In the genomic region with DNA sequence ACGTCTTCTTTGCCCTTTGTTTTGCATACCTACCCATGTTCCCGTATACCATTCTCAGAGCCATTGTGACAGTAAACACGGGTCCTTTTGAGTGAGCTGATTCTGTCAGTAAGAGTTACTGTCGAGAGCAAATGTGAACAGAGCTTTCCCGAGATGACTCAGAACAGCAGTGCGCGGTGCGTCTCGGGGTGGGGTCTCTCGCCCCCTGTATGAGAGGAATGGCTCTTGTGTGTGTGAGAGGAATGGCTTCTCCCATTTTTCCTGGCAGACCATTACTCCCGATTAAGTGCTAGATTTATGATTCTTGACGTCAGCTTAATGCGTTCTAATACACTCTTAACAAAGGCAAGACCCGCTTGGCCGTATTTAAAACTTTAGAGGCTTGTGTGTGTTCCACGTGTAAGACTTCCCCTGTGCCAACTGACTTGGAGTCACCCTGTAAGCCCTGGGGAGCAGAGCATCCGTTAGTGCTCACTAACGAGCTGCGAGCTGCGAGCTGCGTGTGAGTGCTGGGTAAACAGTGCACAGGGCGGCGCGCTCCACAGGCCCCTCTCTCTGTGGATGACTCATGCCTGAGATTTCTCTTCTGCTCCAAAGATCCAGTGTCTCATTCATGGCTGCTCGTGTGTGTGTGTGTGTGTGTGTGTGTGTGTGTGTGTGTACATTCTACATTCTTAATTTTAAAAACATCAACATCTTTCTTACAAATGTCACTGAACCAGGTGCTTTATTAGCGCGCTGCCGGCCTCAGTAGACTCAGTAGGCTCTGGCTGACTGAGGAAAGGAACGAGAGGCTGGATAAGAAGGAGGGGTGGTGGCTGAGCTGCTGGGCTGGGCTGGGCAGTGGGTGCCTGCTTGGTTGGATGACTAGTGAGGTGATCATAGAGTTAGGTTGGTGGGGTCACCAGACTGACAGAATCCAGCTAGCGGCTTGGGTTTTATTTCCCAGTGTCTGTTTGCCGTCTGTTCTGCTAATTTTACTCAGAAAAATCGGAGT, we compare ENCODE assay signal across 9 mouse cellular contexts. TPM values are rescaled to one million over a fixed set of nuclear protein-coding genes. Genes with fewer than 3 reads are reported as not detected.
A peak's percentile ranks its signal among the peaks of the same experiment; 100 is the strongest.
DNase-seq lines count a peak whose midpoint lies in the region; ATAC-seq and TF ChIP-seq lines count a peak whose summit lies in the region.
"Had no signal": no experiment of that assay in that cellular context is flagged by ENCODE, and none has a peak within 500 bp of the region (broad histone marks: within the 10 kb centered on the region; RNA-seq: fewer than 3 reads in every experiment).

No protein-coding gene starts in this region.

- 0 out of 2 replicates have a peak overlapping the region, but pooled peaks have one; percentile 15 for H3K27ac ChIP-seq in forebrain, embryonic 13.5 days
- H3K27ac ChIP-seq in forebrain, embryonic 15.5 days (replicated peaks) = no peak overlapping the region
- H3K27ac ChIP-seq in midbrain, embryonic 11.5 days (ENCODE audit: low read depth, low read length) = no peak overlapping the region
- H3K27ac ChIP-seq in midbrain, embryonic 15.5 days = no peak overlapping the region
- peak overlapping the region; percentile 34; the same call in 1 of the 2 replicates for H3K27ac ChIP-seq in intestine, embryonic 16.5 days (ENCODE audit: low read length)
- H3K27ac ChIP-seq in olfactory bulb, adult 2 months (ENCODE audit: insufficient read depth, low read depth, low read length) = peak overlapping the region; percentile 64
- H3K27ac ChIP-seq in thymus, adult 2 months (ENCODE audit: control insufficient read depth, insufficient read depth, low read length) = no peak overlapping the region
- H3K27ac ChIP-seq: embryonic facial prominence, embryonic 12.5 days had no signal

- 63% methylated on average over 32 of the region's 32 CpGs for WGBS in forebrain, embryonic 13.5 days
- WGBS in forebrain, embryonic 15.5 days = 53% methylated on average over 32 of the region's 32 CpGs
- 77% methylated on average over 32 of the region's 32 CpGs for WGBS in midbrain, embryonic 11.5 days
- WGBS in midbrain, embryonic 15.5 days = 66% methylated on average over 32 of the region's 32 CpGs
- WGBS in intestine, embryonic 16.5 days = 29% methylated on average over 32 of the region's 32 CpGs
- WGBS in olfactory bulb, adult 2 months = 39% methylated on average over 32 of the region's 32 CpGs
- WGBS in thymus, adult 2 months = 80% methylated on average over 32 of the region's 32 CpGs

- H3K4me3 ChIP-seq in forebrain, embryonic 13.5 days = no peak overlapping the region
- no peak overlapping the region for H3K4me3 ChIP-seq in forebrain, embryonic 15.5 days
- H3K4me3 ChIP-seq in midbrain, embryonic 11.5 days (ENCODE audit: low read depth, low read length) = no peak overlapping the region
- no peak overlapping the region for H3K4me3 ChIP-seq in midbrain, embryonic 15.5 days
- no peak overlapping the region for H3K4me3 ChIP-seq in intestine, embryonic 16.5 days (ENCODE audit: low read length)
- H3K4me3 ChIP-seq in olfactory bulb, adult 2 months (ENCODE audit: insufficient read depth, low read depth, low read length) = no peak overlapping the region
- no peak overlapping the region for H3K4me3 ChIP-seq in thymus, adult 2 months (ENCODE audit: control insufficient read depth, insufficient read depth, low read length)
- H3K4me3 ChIP-seq: embryonic facial prominence, embryonic 12.5 days had no signal

- H3K36me3 ChIP-seq in forebrain, embryonic 13.5 days (ENCODE audit: poor library complexity, severe bottlenecking) = no peaks in the 10 kb centered on the region
- no peaks in the 10 kb centered on the region for H3K36me3 ChIP-seq in forebrain, embryonic 15.5 days
- no peaks in the 10 kb centered on the region for H3K36me3 ChIP-seq in midbrain, embryonic 11.5 days (ENCODE audit: control insufficient read depth, insufficient read depth, low read length)
- H3K36me3 ChIP-seq in midbrain, embryonic 15.5 days (replicated peaks) = no peaks in the 10 kb centered on the region
- no peaks in the 10 kb centered on the region for H3K36me3 ChIP-seq in intestine, embryonic 16.5 days (ENCODE audit: control insufficient read depth, insufficient read depth, low read length)
- H3K36me3 ChIP-seq in thymus, adult 2 months (ENCODE audit: control insufficient read depth, insufficient read depth, low read length) = no peaks in the 10 kb centered on the region
- H3K36me3 ChIP-seq: embryonic facial prominence, embryonic 12.5 days had no signal

- TF ChIP-seq CTCF in olfactory bulb, adult 2 months (IDR thresholded peaks at IDR 0.05; ENCODE audit: insufficient read depth, low read depth, low read length) = no peak
- no peak for TF ChIP-seq CTCF in thymus, adult 2 months (IDR thresholded peaks at IDR 0.05; ENCODE audit: borderline replicate concordance, control insufficient read depth, extremely low read depth, insufficient read depth, low read length, poor library complexity)

- peaks cover 19% of the 10 kb centered on the region for H3K4me1 ChIP-seq in forebrain, embryonic 13.5 days
- H3K4me1 ChIP-seq in forebrain, embryonic 15.5 days = 0 out of 2 replicates have a peak, but pooled peaks cover 6% of the 10 kb centered on the region
- H3K4me1 ChIP-seq in midbrain, embryonic 11.5 days (ENCODE audit: control insufficient read depth, insufficient read depth, low read length) = no peaks in the 10 kb centered on the region; the same call in 1 of the 2 replicates
- H3K4me1 ChIP-seq in midbrain, embryonic 15.5 days = no peaks in the 10 kb centered on the region; the same call in 1 of the 2 replicates
- peaks cover 18% of the 10 kb centered on the region for H3K4me1 ChIP-seq in intestine, embryonic 16.5 days (ENCODE audit: control insufficient read depth, insufficient read depth, low read length)
- H3K4me1 ChIP-seq in olfactory bulb, adult 2 months (ENCODE audit: control insufficient read depth, insufficient read depth, low read length) = peaks cover 38% of the 10 kb centered on the region
- H3K4me1 ChIP-seq in thymus, adult 2 months (replicated peaks; ENCODE audit: control insufficient read depth, insufficient read depth, low read length) = no peaks in the 10 kb centered on the region

- no peaks in the 10 kb centered on the region for H3K9me3 ChIP-seq in forebrain, embryonic 13.5 days (replicated peaks)
- no peaks in the 10 kb centered on the region for H3K9me3 ChIP-seq in forebrain, embryonic 15.5 days
- H3K9me3 ChIP-seq in midbrain, embryonic 11.5 days (ENCODE audit: control insufficient read depth, low read length) = no peaks in the 10 kb centered on the region
- no peaks in the 10 kb centered on the region for H3K9me3 ChIP-seq in midbrain, embryonic 15.5 days
- H3K9me3 ChIP-seq in intestine, embryonic 16.5 days (ENCODE audit: control insufficient read depth, low read length) = no peaks in the 10 kb centered on the region
- H3K9me3 ChIP-seq: embryonic facial prominence, embryonic 12.5 days had no signal

- H3K27me3 ChIP-seq in forebrain, embryonic 13.5 days = no peaks in the 10 kb centered on the region
- H3K27me3 ChIP-seq in forebrain, embryonic 15.5 days = no peaks in the 10 kb centered on the region
- no peaks in the 10 kb centered on the region for H3K27me3 ChIP-seq in midbrain, embryonic 11.5 days (ENCODE audit: control insufficient read depth, insufficient read depth, low read length)
- H3K27me3 ChIP-seq in midbrain, embryonic 15.5 days (replicated peaks) = no peaks in the 10 kb centered on the region
- no peaks in the 10 kb centered on the region for H3K27me3 ChIP-seq in intestine, embryonic 16.5 days (replicated peaks; ENCODE audit: control insufficient read depth, insufficient read depth, low read length)
- no peaks in the 10 kb centered on the region for H3K27me3 ChIP-seq in thymus, adult 2 months (ENCODE audit: control insufficient read depth, insufficient read depth, low read length)
- H3K27me3 ChIP-seq: embryonic facial prominence, embryonic 12.5 days had no signal

- TF ChIP-seq POLR2A in olfactory bulb, adult 2 months (IDR thresholded peaks at IDR 0.05; ENCODE audit: insufficient read depth, low read depth, low read length) = no peak
- TF ChIP-seq POLR2A in thymus, adult 2 months (IDR thresholded peaks at IDR 0.05; ENCODE audit: control insufficient read depth, extremely low read depth, insufficient read depth, low read length, poor library complexity) = no peak

- ATAC-seq in forebrain, embryonic 13.5 days = 0 out of 2 replicates have a peak, but pooled peaks have one; percentile 27
- ATAC-seq in forebrain, embryonic 15.5 days (replicated peaks) = no peak
- ATAC-seq in midbrain, embryonic 11.5 days (ENCODE audit: low FRiP score) = no peak
- no peak for ATAC-seq in midbrain, embryonic 15.5 days (replicated peaks)
- ATAC-seq in intestine, embryonic 16.5 days = peak; percentile 86

- no peak overlapping the region for H3K4me2 ChIP-seq in forebrain, embryonic 13.5 days
- H3K4me2 ChIP-seq in forebrain, embryonic 15.5 days (replicated peaks) = no peak overlapping the region
- H3K4me2 ChIP-seq in midbrain, embryonic 11.5 days = no peak overlapping the region
- no peak overlapping the region for H3K4me2 ChIP-seq in midbrain, embryonic 15.5 days
- peak overlapping the region; percentile 36; the same call in 1 of the 2 replicates for H3K4me2 ChIP-seq in intestine, embryonic 16.5 days (ENCODE audit: low read depth, low read length)
- H3K4me2 ChIP-seq: embryonic facial prominence, embryonic 12.5 days had no signal

- DNase-seq in midbrain, embryonic 11.5 days (ENCODE audit: low spot score, missing footprints) = peak; percentile 73
- DNase-seq in thymus, adult 2 months = no peak
- no peak for DNase-seq in thymus, postnatal 10 days (ENCODE audit: low spot score in 2 of 2)

- H3K9ac ChIP-seq in forebrain, embryonic 13.5 days = no peak overlapping the region
- H3K9ac ChIP-seq in forebrain, embryonic 15.5 days (replicated peaks) = no peak overlapping the region
- H3K9ac ChIP-seq in midbrain, embryonic 11.5 days (ENCODE audit: low read length) = no peak overlapping the region
- no peak overlapping the region for H3K9ac ChIP-seq in midbrain, embryonic 15.5 days
- peak overlapping the region; percentile 12; the same call in 1 of the 2 replicates for H3K9ac ChIP-seq in intestine, embryonic 16.5 days (ENCODE audit: low read depth, low read length)
- H3K9ac ChIP-seq: embryonic facial prominence, embryonic 12.5 days had no signal

RNA-seq across cellular contexts. Expression of gene Slc4a8, which starts 15.8 kb away (rescaled TPM):
- polyA plus RNA-seq in forebrain, embryonic 13.5 days (2015; fragmentation: Nextera tagmentation; extraction: Ambion mirVana) = 17.1 and 19.5 TPM in 2 replicates
- polyA plus RNA-seq in forebrain, embryonic 15.5 days (2015; fragmentation: Nextera tagmentation; extraction: Ambion mirVana) = 20.7 and 22.8 TPM in 2 replicates
- 7.1 and 9.2 TPM in 2 replicates for polyA plus RNA-seq in midbrain, embryonic 11.5 days (2014; fragmentation: Nextera tagmentation; extraction: Ambion mirVana)
- 28.7 and 33.0 TPM in 2 replicates for polyA plus RNA-seq in midbrain, embryonic 15.5 days (2015; fragmentation: Nextera tagmentation; extraction: Ambion mirVana)
- 3.2 and 4.5 TPM in 2 replicates for polyA plus RNA-seq in intestine, embryonic 16.5 days (2015; fragmentation: Nextera tagmentation; extraction: Ambion mirVana)
- polyA plus RNA-seq in olfactory bulb, adult 2 months (2012; ENCODE audit: insufficient read depth, insufficient read length, low replicate concordance, missing spikeins) = 38.7 TPM in 1 of 2 replicates, not detected in the other
- 11.5 and 11.9 TPM in 2 replicates for polyA plus RNA-seq in thymus, adult 2 months (2012; rRNA removed)

RNA-seq across cellular contexts. Expression of gene Galnt6, which starts 48.1 kb away (rescaled TPM):
- polyA plus RNA-seq in forebrain, embryonic 13.5 days (2015; fragmentation: Nextera tagmentation; extraction: Ambion mirVana) = 0.06 and 0.10 TPM in 2 replicates
- polyA plus RNA-seq in forebrain, embryonic 15.5 days (2015; fragmentation: Nextera tagmentation; extraction: Ambion mirVana) = 0.13 and 0.27 TPM in 2 replicates
- 0.04 TPM in 1 of 2 replicates, not detected in the other for polyA plus RNA-seq in midbrain, embryonic 11.5 days (2014; fragmentation: Nextera tagmentation; extraction: Ambion mirVana)
- polyA plus RNA-seq in midbrain, embryonic 15.5 days (2015; fragmentation: Nextera tagmentation; extraction: Ambion mirVana) = 0.11 and 0.22 TPM in 2 replicates
- 7.6 and 8.8 TPM in 2 replicates for polyA plus RNA-seq in intestine, embryonic 16.5 days (2015; fragmentation: Nextera tagmentation; extraction: Ambion mirVana)
- polyA plus RNA-seq in olfactory bulb, adult 2 months (2012; ENCODE audit: insufficient read depth, insufficient read length, low replicate concordance, missing spikeins) = not detected in 2 replicates
- 34.7 and 39.4 TPM in 2 replicates for polyA plus RNA-seq in thymus, adult 2 months (2012; rRNA removed)

Comparison
In these comparisons a context has a peak if more than half of its experiments do, and no peak if none do; other contexts are left out.
1. ATAC-seq: peak in forebrain, embryonic 13.5 days (single experiment) and intestine, embryonic 16.5 days (single experiment); none in forebrain, embryonic 15.5 days (single experiment), midbrain, embryonic 11.5 days (single experiment) and midbrain, embryonic 15.5 days (single experiment).
2. H3K27ac ChIP-seq: peak in forebrain, embryonic 13.5 days (single experiment), intestine, embryonic 16.5 days (single experiment) and olfactory bulb, adult 2 months (single experiment); none in forebrain, embryonic 15.5 days (single experiment), midbrain, embryonic 11.5 days (single experiment), midbrain, embryonic 15.5 days (single experiment) and thymus, adult 2 months (single experiment).